Mouse (Mus musculus) spleen, adult 2 months (tissue): Measurements from ENCODE around the gene Clp1.

Experiments
- CTCF ChIP-seq: fragments of 200-500 bp; IDR thresholded peaks from 2 replicates; pipeline ENCODE4 v1.5.1; 2011; ENCODE audit warnings: mild to moderate bottlenecking, inconsistent platforms; ENCODE audit not compliant: insufficient read depth, insufficient read length, insufficient replicate concordance; ENCODE audit errors: extremely low read depth
- POLR2A ChIP-seq: fragments of 200-500 bp; IDR thresholded peaks from 2 replicates; pipeline ENCODE4 v1.6.1; 2011; ENCODE audit warnings: low read depth, low read length, inconsistent platforms

- TF ChIP-seq CTCF (no peak), POLR2A (no peak)
Observed at GRCm38 (mm10) chr2:84760777-84761176, 33.6 kb upstream of the Clp1 start.
